Mouse (Mus musculus): ENCODE results near the gene Phactr4. TPM values are rescaled to one million over a fixed set of nuclear protein-coding genes. Genes with fewer than 3 reads are reported as not detected.

Phactr4 gene
- polyA plus RNA-seq, 1 experiment from 2014 or later = 10.3 TPM

GRCm38 (mm10) chr4:132329835-132330354 lies 92.4 kb downstream of the Phactr4 start:
- DNase-seq = no peak
- H3K9me3 ChIP-seq (replicated peaks) = no peaks in the 10 kb centered on the region
- H3K4me2 ChIP-seq = peak overlapping the region; percentile 95
- H3K4me3 ChIP-seq (replicated peaks) = peak overlapping the region; percentile 76
- 0 out of 2 replicates have a peak, but pooled peaks have one; percentile 1 for ATAC-seq (ENCODE audit: low read depth)
- peak overlapping the region; percentile 89 for H3K27ac ChIP-seq
- no peaks in the 10 kb centered on the region for H3K27me3 ChIP-seq
- peak overlapping the region; percentile 89 for H3K9ac ChIP-seq
- H3K36me3 ChIP-seq = peaks cover 50% of the 10 kb centered on the region
- 19% methylated on average over 10 of the region's 10 CpGs for whole genome bisulfite sequencing (ENCODE audit: insufficient replicate concordance)
- peaks cover 46% of the 10 kb centered on the region for H3K4me1 ChIP-seq (replicated peaks)

- DNase-seq = peak; percentile 94
- Histone ChIP-seq H3K9me3 (replicated peaks) (no peaks in the 10 kb centered on the region), H3K4me3 (replicated peaks) (peak within 1 kb of the TSS; percentile 76), H3K27ac (peak within 1 kb of the TSS; percentile 89), H3K9ac (peak within 1 kb of the TSS; percentile 89), H3K4me2 (peak within 1 kb of the TSS; percentile 95), H3K4me1 (replicated peaks) (peaks cover 46% of the 10 kb centered on the region), H3K36me3 (peaks cover 49% of the 10 kb centered on the region), H3K27me3 (no peaks in the 10 kb centered on the region)
- WGBS (ENCODE audit: insufficient replicate concordance) = under 1% methylated on average over 52 of the region's 52 CpGs
- ATAC-seq (ENCODE audit: low read depth) = peak; percentile 96
Measured at GRCm38 (mm10) chr4:132329115-132329834, 93.0 kb downstream of the Phactr4 start, which contains the start of gene Trnau1ap. Trnau1ap (minus strand) TSS chr4:132329538.

GRCm38 (mm10) chr4:132328391-132328982 lies 93.8 kb downstream of the Phactr4 start:
- H3K9me3 ChIP-seq (replicated peaks) = no peaks in the 10 kb centered on the region
- DNase-seq (no peak), ATAC-seq (ENCODE audit: low read depth) (no peak)
- H3K4me2 ChIP-seq = peak overlapping the region; percentile 95
- H3K27ac ChIP-seq = peak overlapping the region; percentile 89
- WGBS (ENCODE audit: insufficient replicate concordance) = 47% methylated on average over 14 of the region's 14 CpGs
- H3K27me3 ChIP-seq = no peaks in the 10 kb centered on the region
- peak overlapping the region; percentile 89 for H3K9ac ChIP-seq
- H3K4me1 ChIP-seq (replicated peaks) = peaks cover 43% of the 10 kb centered on the region
- H3K36me3 ChIP-seq = peaks cover 49% of the 10 kb centered on the region
- peak overlapping the region; percentile 76 for H3K4me3 ChIP-seq (replicated peaks)

- H3K36me3 ChIP-seq = peaks cover 43% of the 10 kb centered on the region
- H3K9ac ChIP-seq = no peak overlapping the region
- WGBS (ENCODE audit: insufficient replicate concordance) = 71% methylated on average over 5 of the region's 5 CpGs
- no peak overlapping the region for H3K27ac ChIP-seq
- DNase-seq (no peak), ATAC-seq (ENCODE audit: low read depth) (no peak)
- no peaks in the 10 kb centered on the region for H3K27me3 ChIP-seq
- peaks cover 35% of the 10 kb centered on the region for H3K4me1 ChIP-seq (replicated peaks)
- no peak overlapping the region for H3K4me2 ChIP-seq
- no peaks in the 10 kb centered on the region for H3K9me3 ChIP-seq (replicated peaks)
- H3K4me3 ChIP-seq (replicated peaks) = no peak overlapping the region
Measured at GRCm38 (mm10) chr4:132326481-132326880, 95.8 kb downstream of the Phactr4 start.

GRCm38 (mm10) chr4:132315711-132316110 lies 106.6 kb downstream of the Phactr4 start:
- no peak overlapping the region for H3K4me2 ChIP-seq
- H3K4me1 ChIP-seq (replicated peaks) = peaks cover 4% of the 10 kb centered on the region
- no peak for ATAC-seq (ENCODE audit: low read depth)
- no peak overlapping the region for H3K4me3 ChIP-seq (replicated peaks)
- no peaks in the 10 kb centered on the region for H3K9me3 ChIP-seq (replicated peaks)
- no peaks in the 10 kb centered on the region for H3K27me3 ChIP-seq
- WGBS (ENCODE audit: insufficient replicate concordance) = 88% methylated on average over 8 of the region's 8 CpGs
- H3K36me3 ChIP-seq = peaks cover 71% of the 10 kb centered on the region
- no peak overlapping the region for H3K27ac ChIP-seq
- DNase-seq = no peak
- H3K9ac ChIP-seq = no peak overlapping the region

GRCm38 (mm10) chr4:132312627-132313026 lies 109.7 kb downstream of the Phactr4 start:
- DNase-seq (no peak), ATAC-seq (ENCODE audit: low read depth) (no peak)
- H3K9ac ChIP-seq = no peak overlapping the region
- peaks cover 24% of the 10 kb centered on the region for H3K4me1 ChIP-seq (replicated peaks)
- no peak overlapping the region for H3K4me3 ChIP-seq (replicated peaks)
- no peaks in the 10 kb centered on the region for H3K27me3 ChIP-seq
- H3K9me3 ChIP-seq (replicated peaks) = no peaks in the 10 kb centered on the region
- peak overlapping the region; percentile 24; the same call in 1 of the 2 replicates for H3K27ac ChIP-seq
- H3K4me2 ChIP-seq = no peak overlapping the region
- peaks cover 62% of the 10 kb centered on the region for H3K36me3 ChIP-seq
- WGBS (ENCODE audit: insufficient replicate concordance) = 74% methylated on average over 5 of the region's 5 CpGs

GRCm38 (mm10) chr4:132311801-132312200 lies 110.5 kb downstream of the Phactr4 start:
- H3K27ac ChIP-seq = peak overlapping the region; percentile 70
- DNase-seq = no peak
- 23% methylated on average over 3 of the region's 3 CpGs for WGBS (ENCODE audit: insufficient replicate concordance)

GRCm38 (mm10) chr4:132311209-132311608 lies 111.1 kb downstream of the Phactr4 start:
- DNase-seq (no peak), ATAC-seq (ENCODE audit: low read depth) (no peak)
- Histone ChIP-seq H3K4me3 (replicated peaks) (no peak overlapping the region), H3K4me1 (replicated peaks) (peaks cover 24% of the 10 kb centered on the region), H3K27ac (peak overlapping the region; percentile 96), H3K27me3 (no peaks in the 10 kb centered on the region), H3K9ac (no peak overlapping the region), H3K9me3 (replicated peaks) (no peaks in the 10 kb centered on the region), H3K4me2 (no peak overlapping the region), H3K36me3 (peaks cover 50% of the 10 kb centered on the region)
- WGBS (ENCODE audit: insufficient replicate concordance) = 33% methylated on average over 1 of the region's 1 CpGs

More at GRCm38 (mm10) chr4:132311801-132312200, 110.5 kb downstream of the Phactr4 start:
- Histone ChIP-seq H3K4me1 (replicated peaks) (peaks cover 24% of the 10 kb centered on the region), H3K9ac (no peak overlapping the region), H3K9me3 (replicated peaks) (no peaks in the 10 kb centered on the region), H3K4me2 (no peak overlapping the region), H3K36me3 (peaks cover 56% of the 10 kb centered on the region), H3K4me3 (replicated peaks) (no peak overlapping the region), H3K27me3 (no peaks in the 10 kb centered on the region)
- ATAC-seq (ENCODE audit: low read depth) = 0 out of 2 replicates have a peak, but pooled peaks have one; percentile 14

- Histone ChIP-seq H3K4me3 (replicated peaks) (peak overlapping the region; percentile 83), H3K4me1 (replicated peaks) (peaks cover 34% of the 10 kb centered on the region), H3K9me3 (replicated peaks) (no peaks in the 10 kb centered on the region), H3K4me2 (peak overlapping the region; percentile 84), H3K27ac (peak overlapping the region; percentile 96), H3K36me3 (peaks cover 50% of the 10 kb centered on the region), H3K27me3 (no peaks in the 10 kb centered on the region), H3K9ac (peak overlapping the region; percentile 92)
- ATAC-seq (ENCODE audit: low read depth) = peak; percentile 33; the same call in 1 of the 2 replicates
- 14% methylated on average over 10 of the region's 10 CpGs for WGBS (ENCODE audit: insufficient replicate concordance)
- peak; percentile 49 for DNase-seq
Measured at GRCm38 (mm10) chr4:132309849-132310472, 112.3 kb downstream of the Phactr4 start.

GRCm38 (mm10) chr4:132309140-132309848 lies 113.0 kb downstream of the Phactr4 start:
- WGBS (ENCODE audit: insufficient replicate concordance) = under 1% methylated on average over 15 of the region's 15 CpGs
- DNase-seq (peak; percentile 45), ATAC-seq (ENCODE audit: low read depth) (no peak)
- Histone ChIP-seq H3K4me1 (replicated peaks) (peaks cover 36% of the 10 kb centered on the region), H3K9me3 (replicated peaks) (no peaks in the 10 kb centered on the region), H3K4me3 (replicated peaks) (peak overlapping the region; percentile 83), H3K27ac (peak overlapping the region; percentile 96), H3K4me2 (peak overlapping the region; percentile 84), H3K27me3 (no peaks in the 10 kb centered on the region), H3K9ac (peak overlapping the region; percentile 92), H3K36me3 (peaks cover 48% of the 10 kb centered on the region)
